Mouse (Mus musculus) kidney, adult 2 months (tissue): Measurements from ENCODE around the gene Erp44. TPM values are rescaled to one million over a fixed set of nuclear protein-coding genes. Genes with fewer than 3 reads are reported as not detected.

Experiments used
- DNase-seq: peaks from one replicate; pipeline ENCODE4 v3.0.0; 2021
- H3K27ac ChIP-seq: fragments of 200-500 bp; 2 replicates; pipeline ENCODE4 v1.5.1; 2012; ENCODE audit warnings: low read depth, low read length, control low read depth, inconsistent platforms; ENCODE audit not compliant: insufficient read depth
- H3K27me3 ChIP-seq: fragments of 200-500 bp; replicated peaks from 2 replicates; pipeline ENCODE4 v1.6.1; 2012; ENCODE audit warnings: mild to moderate bottlenecking, moderate library complexity, low read length, inconsistent platforms; ENCODE audit not compliant: control insufficient read depth, insufficient read depth
- H3K36me3 ChIP-seq: fragments of 200-500 bp; 2 replicates; pipeline ENCODE4 v1.6.1; 2012; ENCODE audit warnings: mild to moderate bottlenecking, moderate library complexity, low read length, inconsistent platforms; ENCODE audit not compliant: control insufficient read depth, insufficient read depth
- H3K4me1 ChIP-seq: fragments of 200-500 bp; 2 replicates; pipeline ENCODE4 v1.6.1; 2011; ENCODE audit warnings: low read length; ENCODE audit not compliant: control insufficient read depth, insufficient read depth
- H3K4me3 ChIP-seq: fragments of 200-500 bp; 2 replicates; pipeline ENCODE4 v1.5.1; 2011; ENCODE audit warnings: mild to moderate bottlenecking, low read depth, low read length, control low read depth; ENCODE audit not compliant: insufficient read depth
- CTCF ChIP-seq: fragments of 200-500 bp; conservative IDR thresholded peaks from 2 replicates; pipeline ENCODE4 v1.5.1; 2011; ENCODE audit warnings: low read depth, mild to moderate bottlenecking, control low read depth, low read length, moderate library complexity, mixed read lengths; ENCODE audit not compliant: insufficient read depth, insufficient read length
- POLR2A ChIP-seq: fragments of 200-500 bp; IDR thresholded peaks from one replicate; pipeline ENCODE4 v1.6.1; 2011; ENCODE audit warnings: low read depth, low read length, control low read depth
- WGBS: fragments of 180-500 bp; shearing (Covaris S2); methylation state at CpG from one replicate; pipeline ENCODE4 v1.1.7; 2018; 5-methylcytosine and 5-hydroxymethylcytosine counted together
- polyA plus RNA-seq: library from polyadenylated mRNA; depleted of rRNA; stranded (reverse); fragments of >200 nt; gene quantifications from 2 replicates; pipeline ENCODE4 v1.2.3, GENCODE M21; 2012; rRNA removed

The Erp44 gene
- polyA plus RNA-seq, 1 experiment: 33.8 TPM

DNA sequence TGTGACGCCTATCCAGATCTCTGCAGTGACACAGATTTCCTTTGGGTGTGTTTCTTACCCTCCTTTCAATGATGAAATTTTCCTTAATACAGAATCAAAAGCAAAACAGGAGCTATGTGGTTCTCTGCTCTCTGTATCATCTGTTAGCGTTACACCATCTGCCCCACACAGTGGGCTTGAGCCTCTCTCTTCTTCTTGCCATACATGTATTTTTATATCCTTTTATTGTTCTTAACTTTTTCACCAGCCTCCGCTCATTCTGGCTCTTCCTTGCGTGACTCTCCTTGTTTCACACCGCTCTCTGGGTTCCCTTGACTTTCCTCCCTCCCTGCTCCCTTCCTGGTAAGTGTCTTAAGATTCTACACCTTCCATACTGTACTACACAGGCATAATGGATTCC, 126.1 kb downstream of the Erp44 start:
- no peaks in the 10 kb centered on the region for H3K36me3 ChIP-seq
- H3K27me3 ChIP-seq: no peaks in the 10 kb centered on the region
- no peak overlapping the region for H3K4me3 ChIP-seq
- WGBS: 98% methylated on average over 5 of the region's 5 CpGs
- H3K4me1 ChIP-seq: no peaks in the 10 kb centered on the region
- no peak overlapping the region for H3K27ac ChIP-seq
- TF ChIP-seq POLR2A (no peak), CTCF (no peak)
- no peak for DNase-seq

GRCm38 (mm10) chr4:48149492-48149891, 129.9 kb downstream of the Erp44 start:
- Histone ChIP-seq H3K36me3 (no peaks in the 10 kb centered on the region), H3K4me3 (no peak overlapping the region), H3K4me1 (no peaks in the 10 kb centered on the region), H3K27me3 (no peaks in the 10 kb centered on the region), H3K27ac (no peak overlapping the region)
- no peak for DNase-seq
- TF ChIP-seq CTCF (no peak), POLR2A (no peak)
- 94% methylated on average over 2 of the region's 2 CpGs for WGBS

Other genes with a start within 250 kb of the Erp44 start
- 0.30 and 0.72 TPM in 2 replicates for gene Nr4a3, start 234.4 kb downstream of the Erp44 start, polyA plus RNA-seq
- gene Stx17, start 154.6 kb downstream of the Erp44 start, polyA plus RNA-seq: 6.1 and 6.6 TPM in 2 replicates
- gene Invs, start 202 bp upstream of the Erp44 start, polyA plus RNA-seq: 4.5 and 4.6 TPM in 2 replicates
- 5.7 and 9.4 TPM in 2 replicates for gene Tex10, start 193.9 kb upstream of the Erp44 start, polyA plus RNA-seq